Mouse (Mus musculus): ENCODE measurements around the gene Capzb.

DNA sequence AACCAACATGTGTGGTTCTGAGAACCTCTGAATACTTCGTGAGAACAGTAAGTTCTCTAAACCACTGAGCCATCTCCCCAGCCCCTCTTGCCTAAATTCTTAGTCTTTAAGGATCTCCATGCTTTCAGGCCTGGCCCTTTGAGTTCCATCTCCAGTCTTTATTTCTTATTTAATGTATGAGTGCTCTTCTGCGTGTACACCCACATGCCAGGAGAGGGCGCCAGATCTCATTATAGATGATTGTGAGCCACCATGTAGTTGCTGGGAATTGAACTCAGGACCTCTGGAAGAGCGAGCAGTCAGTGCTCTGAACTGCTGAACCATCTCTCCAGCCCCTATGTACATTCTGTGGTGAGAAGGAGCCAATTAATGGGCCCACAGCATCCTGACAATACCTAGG, 119.9 kb downstream of the Capzb start:
- no peak for TF ChIP-seq TAL1 (IDR thresholded peaks at IDR 0.05; ENCODE audit: low read length)
- TF ChIP-seq GATA1 (IDR thresholded peaks at IDR 0.05; ENCODE audit: low read length), result no peak
